Mouse (Mus musculus): ENCODE data around the gene Pnp.
"Not testable (repeated sequence)": the region's sequence is repeated elsewhere in the genome, so short reads cannot be mapped to it uniquely, and the experiment has no call there.

Gene Pnp

GRCm38 (mm10) chr14:51008781-51009180, 77.9 kb downstream of the Pnp start:
- in situ Hi-C loops (cut with MboI; ENCODE audit: low pct_unique_long_range_greater_than_20kb in 1 of 2, low sequenced_read_pairs in 2 of 2, unreplicated experiment in 1 of 2), result no loop called here

- in situ Hi-C loops (cut with MboI; ENCODE audit: low pct_unique_long_range_greater_than_20kb in 1 of 2, low sequenced_read_pairs in 2 of 2, unreplicated experiment in 1 of 2), result no loop called here
Measured at GRCm38 (mm10) chr14:51009572-51009971, 78.7 kb downstream of the Pnp start.

- in situ Hi-C loops (cut with MboI; ENCODE audit: low pct_unique_long_range_greater_than_20kb in 1 of 2, low sequenced_read_pairs in 2 of 2, unreplicated experiment in 1 of 2), result not testable (repeated sequence)
Measured at GRCm38 (mm10) chr14:51014724-51015123, 83.8 kb downstream of the Pnp start.

All from mouse embryonic stem cell (cell line).